Mouse (Mus musculus) T-helper 17 cell (primary cell): ENCODE results near the gene Ciao2b.

Source experiments
- in situ Hi-C, 2 experiments: fragments of 300-600 bp; cut with MboI, MseI; formaldehyde crosslinking; loops; 1 replicate in 1 of 2; 2 replicates in 1 of 2; pipeline ENCODE4 v1.15.1; 2025; ENCODE audit warnings: high pct_unique_total_duplicates in 2 of 2

Gene Ciao2b

GRCm38 (mm10) chr8:104591856-104592255 is 49.9 kb downstream of the Ciao2b start:
- in situ Hi-C loops: no loop called here

- in situ Hi-C loops: no loop called here
Measured at GRCm38 (mm10) chr8:104591133-104591834, 50.5 kb downstream of the Ciao2b start, which contains the start of gene Pdp2. Gene Pdp2 (plus strand): TSS chr8:104591451.

- in situ Hi-C loops: no loop called here
Measured at GRCm38 (mm10) chr8:104590284-104590683, 51.5 kb downstream of the Ciao2b start.
